Mouse (Mus musculus) MEL (cell line): ENCODE data around the gene Vps13d. TPM values are rescaled to one million over a fixed set of nuclear protein-coding genes. Genes with fewer than 3 reads are reported as not detected.

ENCODE experiments used
- DNase-seq: peaks from one replicate; pipeline ENCODE4 v3.0.0; 2011; ENCODE audit warnings: low read depth, low spot score
- H3K27ac ChIP-seq: 2 replicates; pipeline ENCODE4 v1.5.1; 2012; ENCODE audit warnings: low read depth, mild to moderate bottlenecking, control low read depth, low read length, moderate library complexity; ENCODE audit not compliant: control insufficient read depth
- H3K27me3 ChIP-seq, 2 experiments: fragments of 150-350 bp in 1 of 2; sonication (generic) in 1 of 2; 2 replicates each; pipeline ENCODE4 v1.6.1; 2012; ENCODE audit warnings: low read length in 2 of 2, mild to moderate bottlenecking in 2 of 2, improper control_type of control experiment in 1 of 2, moderate library complexity in 1 of 2; ENCODE audit not compliant: insufficient read depth in 2 of 2, control insufficient read depth in 1 of 2
- H3K36me3 ChIP-seq, 2 experiments: 2 replicates each; pipeline ENCODE4 v1.6.1; 2012 to 2014; ENCODE audit warnings: low read length in 2 of 2, improper control_type of control experiment in 1 of 2, inconsistent platforms in 1 of 2, mild to moderate bottlenecking in 1 of 2; ENCODE audit not compliant: insufficient read depth in 2 of 2, control insufficient read depth in 1 of 2
- H3K4me1 ChIP-seq, 2 experiments: fragments of 150-350 bp in 1 of 2; sonication (generic) in 1 of 2; 2 replicates each; pipeline ENCODE4 v1.6.1; 2012; ENCODE audit warnings: low read length in 2 of 2, improper control_type of control experiment in 1 of 2, mild to moderate bottlenecking in 1 of 2; ENCODE audit not compliant: insufficient read depth in 2 of 2, control insufficient read depth in 1 of 2
- H3K4me3 ChIP-seq, 2 experiments: fragments of 150-350 bp in 1 of 2; sonication (generic) in 1 of 2; 2 replicates each; pipeline ENCODE4 v1.5.1; 2012; ENCODE audit warnings: low read depth in 2 of 2, low read length in 2 of 2, mild to moderate bottlenecking in 2 of 2, moderate library complexity in 2 of 2, control low read depth in 1 of 2, improper control_type of control experiment in 1 of 2; ENCODE audit not compliant: control insufficient read depth in 1 of 2, insufficient read depth in 1 of 2
- H3K79me2 ChIP-seq: 2 replicates; pipeline ENCODE4 v1.6.1; 2012; ENCODE audit warnings: mild to moderate bottlenecking, low read length, moderate library complexity; ENCODE audit not compliant: control insufficient read depth, poor library complexity, insufficient read depth
- H3K9ac ChIP-seq: 2 replicates; pipeline ENCODE4 v1.6.1; 2012; ENCODE audit warnings: low read depth, mild to moderate bottlenecking, control low read depth, low read length, moderate library complexity; ENCODE audit not compliant: control insufficient read depth, poor library complexity, severe bottlenecking
- H3K9me3 ChIP-seq: fragments of 150-350 bp; sonication (generic); replicated peaks from 2 replicates; pipeline ENCODE4 v1.6.1; 2012; ENCODE audit warnings: mild to moderate bottlenecking, low read length, improper control_type of control experiment, moderate library complexity; ENCODE audit not compliant: insufficient read depth
- CHD1 ChIP-seq: IDR thresholded peaks from 2 replicates; pipeline ENCODE4 v1.6.1; 2012; ENCODE audit warnings: low read depth, mild to moderate bottlenecking, inconsistent platforms, low read length, improper control_type of control experiment
- CHD2 ChIP-seq: IDR thresholded peaks from 2 replicates; pipeline ENCODE4 v1.6.1; 2011; ENCODE audit warnings: low read length, improper control_type of control experiment
- CTCF ChIP-seq, 3 experiments: IDR thresholded peaks in 2 of 3; conservative IDR thresholded peaks in 1 of 3; 2 replicates each; pipeline ENCODE4 v1.5.1; 2011 to 2012; ENCODE audit warnings: low read length in 3 of 3, low read depth in 2 of 3, mild to moderate bottlenecking in 2 of 3, improper control_type of control experiment in 1 of 3, inconsistent platforms in 1 of 3, mixed read lengths in 1 of 3, moderate library complexity in 1 of 3; ENCODE audit not compliant: control insufficient read depth in 1 of 3, insufficient read depth in 1 of 3, poor library complexity in 1 of 3, severe bottlenecking in 1 of 3
- E2F4 ChIP-seq: IDR thresholded peaks from 2 replicates; pipeline ENCODE4 v1.6.1; 2011; ENCODE audit warnings: low read depth, low read length, improper control_type of control experiment, borderline replicate concordance
- EP300 ChIP-seq, 2 experiments: IDR thresholded peaks; 2 replicates each; pipeline ENCODE4 v1.6.1; 2011; ENCODE audit warnings: improper control_type of control experiment in 2 of 2, low read length in 2 of 2, low read depth in 1 of 2, mild to moderate bottlenecking in 1 of 2
- ETS1 ChIP-seq: IDR thresholded peaks from 2 replicates; pipeline ENCODE4 v1.6.1; 2012; ENCODE audit warnings: low read depth, mild to moderate bottlenecking, inconsistent platforms, low read length, improper control_type of control experiment, moderate library complexity
- GABPA ChIP-seq: IDR thresholded peaks from 2 replicates; pipeline ENCODE4 v1.6.1; 2012; ENCODE audit warnings: low read depth, mild to moderate bottlenecking, inconsistent platforms, low read length, improper control_type of control experiment, moderate library complexity
- MAZ ChIP-seq: IDR thresholded peaks from 2 replicates; pipeline ENCODE4 v1.6.1; 2012; ENCODE audit warnings: low read depth, mild to moderate bottlenecking, inconsistent platforms, low read length, improper control_type of control experiment
- MXI1 ChIP-seq: IDR thresholded peaks from 2 replicates; pipeline ENCODE4 v1.6.1; 2011; ENCODE audit warnings: mild to moderate bottlenecking, low read depth, low read length, improper control_type of control experiment
- MYB ChIP-seq: IDR thresholded peaks from 2 replicates; pipeline ENCODE4 v1.6.1; 2011; ENCODE audit warnings: mild to moderate bottlenecking, low read depth, low read length, improper control_type of control experiment
- MYC ChIP-seq: IDR thresholded peaks from 2 replicates; pipeline ENCODE4 v1.6.1; 2011; ENCODE audit warnings: low read depth, mild to moderate bottlenecking, low read length, improper control_type of control experiment, moderate library complexity
- NRF1 ChIP-seq: IDR thresholded peaks from 2 replicates; pipeline ENCODE4 v1.6.1; 2014; ENCODE audit warnings: low read depth, mild to moderate bottlenecking, inconsistent platforms, low read length, improper control_type of control experiment, moderate library complexity; ENCODE audit not compliant: poor library complexity, insufficient read depth, severe bottlenecking
- POLR2AphosphoS5 ChIP-seq: IDR thresholded peaks from 2 replicates; pipeline ENCODE4 v1.6.1; 2012; ENCODE audit warnings: low read depth, borderline replicate concordance, mild to moderate bottlenecking, inconsistent platforms, low read length, moderate library complexity, mixed read lengths
- RAD21 ChIP-seq: IDR thresholded peaks from 2 replicates; pipeline ENCODE4 v1.6.1; 2011; ENCODE audit warnings: mild to moderate bottlenecking, low read depth, low read length, improper control_type of control experiment
- RCOR1 ChIP-seq: IDR thresholded peaks from 2 replicates; pipeline ENCODE4 v1.6.1; 2012; ENCODE audit warnings: low read depth, mild to moderate bottlenecking, inconsistent platforms, low read length, improper control_type of control experiment
- SMC3 ChIP-seq: IDR thresholded peaks from 2 replicates; pipeline ENCODE4 v1.6.1; 2011; ENCODE audit warnings: low read depth, low read length, improper control_type of control experiment
- TAL1 ChIP-seq: IDR thresholded peaks from 2 replicates; pipeline ENCODE4 v1.6.1; 2012; ENCODE audit warnings: mild to moderate bottlenecking, inconsistent platforms, low read length, moderate library complexity, mixed read lengths
- TCF12 ChIP-seq: IDR thresholded peaks from 2 replicates; pipeline ENCODE4 v1.6.1; 2014; ENCODE audit warnings: low read depth, mild to moderate bottlenecking, inconsistent platforms, low read length, improper control_type of control experiment, moderate library complexity
- UBTF ChIP-seq: IDR thresholded peaks from 2 replicates; pipeline ENCODE4 v1.6.1; 2012; ENCODE audit warnings: low read depth, mild to moderate bottlenecking, inconsistent platforms, low read length, improper control_type of control experiment, moderate library complexity, borderline replicate concordance; ENCODE audit not compliant: insufficient read depth
- USF1 ChIP-seq: IDR thresholded peaks from 2 replicates; pipeline ENCODE4 v1.6.1; 2014; ENCODE audit warnings: low read depth, mild to moderate bottlenecking, inconsistent platforms, low read length, improper control_type of control experiment, moderate library complexity
- ZC3H11A ChIP-seq: IDR thresholded peaks from 2 replicates; pipeline ENCODE4 v1.6.1; 2012; ENCODE audit warnings: low read depth, mild to moderate bottlenecking, inconsistent platforms, low read length, improper control_type of control experiment
- ZKSCAN1 ChIP-seq: IDR thresholded peaks from 2 replicates; pipeline ENCODE4 v1.6.1; 2012; ENCODE audit warnings: low read depth, mild to moderate bottlenecking, inconsistent platforms, low read length, improper control_type of control experiment, moderate library complexity
- ZMIZ1 ChIP-seq: IDR thresholded peaks from 2 replicates; pipeline ENCODE4 v1.6.1; 2012; ENCODE audit warnings: low read depth, mild to moderate bottlenecking, inconsistent platforms, low read length, improper control_type of control experiment, moderate library complexity
- ZNF384 ChIP-seq: IDR thresholded peaks from 2 replicates; pipeline ENCODE4 v1.6.1; 2012; ENCODE audit warnings: low read depth, mild to moderate bottlenecking, inconsistent platforms, low read length, improper control_type of control experiment
- polyA plus RNA-seq, 2 experiments: library from polyadenylated mRNA; stranded (reverse) in 1 of 2; unstranded in 1 of 2; fragments of >175 nt in 1 of 2; fragments of >200 nt in 1 of 2; gene quantifications; 2 replicates each; pipeline versions ENCODE4 v1.2.1 to v1.2.4; 2012; ENCODE audit warnings: low replicate concordance in 2 of 2, low read depth in 1 of 2; ENCODE audit not compliant: insufficient read length in 2 of 2, insufficient read depth in 1 of 2, missing spikeins in 1 of 2
- total RNA-seq: library from RNA; depleted of rRNA; stranded (reverse); fragments of 300-350 nt; gene quantifications from 2 replicates; pipeline ENCODE4 v1.2.3, GENCODE M21; 2012

The Vps13d gene
- total and polyA plus RNA-seq, 3 experiments = 8.9 to 14.5 (median 13.2) TPM

- no peaks in the 10 kb centered on the region for H3K9me3 ChIP-seq
- H3K4me3 ChIP-seq = no peak overlapping the region
- TF ChIP-seq ZMIZ1 (no peak), TAL1 (no peak), ETS1 (no peak)
- peaks cover 0 to 3% of the 10 kb centered on the region in 2 experiments; a peak in 2 of 4 replicates for H3K36me3 ChIP-seq
- H3K9ac ChIP-seq = no peak overlapping the region
- no peak overlapping the region for H3K27ac ChIP-seq
- H3K4me1 ChIP-seq = no peaks in the 10 kb centered on the region
- no peak for DNase-seq
- H3K27me3 ChIP-seq = no peaks in the 10 kb centered on the region
- H3K79me2 ChIP-seq = no peaks in the 10 kb centered on the region
These were observed 30.7 kb downstream of the Vps13d start for GRCm38 (mm10) chr4:145164111-145164510.

- Histone ChIP-seq H3K27ac (no peak overlapping the region), H3K4me3 (no peak overlapping the region), H3K36me3 (peaks cover 0 to 3% of the 10 kb centered on the region in 2 experiments; a peak in 2 of 4 replicates), H3K79me2 (no peaks in the 10 kb centered on the region), H3K9me3 (no peaks in the 10 kb centered on the region), H3K4me1 (no peaks in the 10 kb centered on the region), H3K9ac (no peak overlapping the region), H3K27me3 (no peaks in the 10 kb centered on the region)
- TF ChIP-seq EP300 (IDR thresholded peaks at IDR 0.05; ENCODE audit: low read depth in 1 of 2, low read length in 2 of 2) = no peak
- peak; percentile 67 for TF ChIP-seq SMC3
- peak; percentile 69 for TF ChIP-seq RAD21
- TF ChIP-seq CTCF (IDR thresholded peaks at IDR 0.05 in 2 of 3, conservative IDR thresholded peaks at IDR 0.05 in 1 of 3; ENCODE audit: control insufficient read depth in 1 of 3, insufficient read depth in 1 of 3, low read depth in 2 of 3, low read length in 3 of 3, poor library complexity in 1 of 3, severe bottlenecking in 1 of 3) = peak; percentile 18 to 60 (median 41); a peak in 4 of 6 replicates
- DNase-seq = peak; percentile 45
These were observed 33.6 kb downstream of the Vps13d start for GRCm38 (mm10) chr4:145161243-145161642.

- Histone ChIP-seq H3K4me1 (no peaks in the 10 kb centered on the region), H3K9me3 (no peaks in the 10 kb centered on the region), H3K4me3 (no peak overlapping the region), H3K36me3 (peaks cover 0 to 8% of the 10 kb centered on the region in 2 experiments; a peak in 1 of 4 replicates), H3K27me3 (no peaks in the 10 kb centered on the region), H3K79me2 (no peaks in the 10 kb centered on the region), H3K27ac (no peak overlapping the region), H3K9ac (no peak overlapping the region)
- TF ChIP-seq RCOR1 (no peak), MXI1 (no peak), CTCF (IDR thresholded peaks at IDR 0.05 in 2 of 3, conservative IDR thresholded peaks at IDR 0.05 in 1 of 3; ENCODE audit: control insufficient read depth in 1 of 3, insufficient read depth in 1 of 3, low read depth in 2 of 3, low read length in 3 of 3, poor library complexity in 1 of 3, severe bottlenecking in 1 of 3) (peak; percentile 88 to 100 (median 91)), USF1 (no peak), CHD1 (no peak), ZC3H11A (peak; percentile 59), ZMIZ1 (no peak), GABPA (no peak), ZKSCAN1 (no peak), NRF1 (no peak), MYC (0 out of 2 replicates have a peak, but pooled peaks have one; percentile 50), CHD2 (no peak), MAZ (no peak), RAD21 (peak; percentile 84), ETS1 (no peak), ZNF384 (no peak), POLR2AphosphoS5 (no peak), SMC3 (peak; percentile 85), E2F4 (no peak), TCF12 (no peak), UBTF (no peak), MYB (no peak)
- peak; percentile 72 for DNase-seq
These were observed 38.8 kb downstream of the Vps13d start for GRCm38 (mm10) chr4:145155956-145156355.
